Mouse (Mus musculus): ENCODE results near the gene Disc1.
A peak's percentile ranks its signal among the peaks of the same experiment; 100 is the strongest.

Gene Disc1

GRCm38 (mm10) chr8:125268181-125268705 is 214.2 kb downstream of the Disc1 start:
- DNase-seq (ENCODE audit: low spot score in 2 of 2): no peak

GRCm38 (mm10) chr8:125270292-125270691 is 216.3 kb downstream of the Disc1 start:
- no peak for DNase-seq (ENCODE audit: low spot score in 2 of 2)

GRCm38 (mm10) chr8:125271357-125271756 is 217.4 kb downstream of the Disc1 start:
- no peak for DNase-seq (ENCODE audit: low spot score in 2 of 2)

GRCm38 (mm10) chr8:125272089-125272866 is 218.3 kb downstream of the Disc1 start:
- no peak for DNase-seq (ENCODE audit: low spot score in 2 of 2)

DNA sequence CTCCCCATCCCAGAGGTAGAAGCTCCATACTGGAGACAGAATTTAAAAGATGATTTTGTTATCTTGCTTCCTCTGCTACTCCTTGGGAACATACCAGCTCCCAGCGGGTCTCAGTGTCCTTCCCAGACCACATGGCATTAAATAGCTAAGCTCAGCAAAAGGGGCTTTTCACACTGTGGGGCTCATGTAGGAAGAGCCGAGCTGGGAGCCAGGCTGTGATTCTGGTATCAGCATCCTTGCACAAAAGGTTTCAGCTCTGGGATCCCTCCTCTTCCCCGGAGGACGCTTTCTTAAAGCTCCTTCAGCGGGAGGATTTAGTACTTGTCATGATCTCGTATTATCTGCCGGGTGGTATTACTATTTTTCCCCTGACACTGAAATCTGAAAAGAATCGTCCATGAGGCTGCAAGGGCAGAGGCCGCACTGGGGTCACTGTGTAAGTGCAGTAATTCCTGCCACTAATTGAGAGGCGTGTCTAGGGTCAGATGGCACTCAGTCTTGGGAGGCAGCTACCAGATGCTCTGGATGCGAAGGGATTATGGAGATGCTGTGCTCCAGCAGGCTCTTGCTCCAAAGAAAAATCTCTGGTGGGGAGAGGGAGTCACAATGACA is 223.2 kb downstream of the Disc1 start:
- no peak for DNase-seq (ENCODE audit: low spot score in 2 of 2)

DNA sequence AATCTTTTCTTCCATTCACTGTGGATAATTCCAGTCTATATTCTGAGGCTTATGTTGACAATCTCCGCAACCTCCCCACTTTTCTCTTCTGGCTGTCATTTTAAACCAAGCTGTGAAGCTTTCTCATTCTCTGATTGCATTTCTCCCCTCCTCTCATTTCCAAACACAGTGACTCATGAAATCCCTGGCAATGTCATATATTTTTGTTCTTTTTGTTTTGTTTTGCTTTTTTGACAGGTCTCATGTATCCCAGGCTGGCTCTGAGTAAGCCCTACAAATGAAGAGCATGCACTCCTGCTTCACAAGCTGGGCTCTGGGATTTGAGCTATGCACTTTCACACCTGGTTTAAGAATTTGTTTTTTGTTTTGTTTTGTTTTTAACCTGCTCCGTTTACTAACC is 225.2 kb downstream of the Disc1 start:
- no peak for DNase-seq (ENCODE audit: low spot score in 2 of 2)

DNA sequence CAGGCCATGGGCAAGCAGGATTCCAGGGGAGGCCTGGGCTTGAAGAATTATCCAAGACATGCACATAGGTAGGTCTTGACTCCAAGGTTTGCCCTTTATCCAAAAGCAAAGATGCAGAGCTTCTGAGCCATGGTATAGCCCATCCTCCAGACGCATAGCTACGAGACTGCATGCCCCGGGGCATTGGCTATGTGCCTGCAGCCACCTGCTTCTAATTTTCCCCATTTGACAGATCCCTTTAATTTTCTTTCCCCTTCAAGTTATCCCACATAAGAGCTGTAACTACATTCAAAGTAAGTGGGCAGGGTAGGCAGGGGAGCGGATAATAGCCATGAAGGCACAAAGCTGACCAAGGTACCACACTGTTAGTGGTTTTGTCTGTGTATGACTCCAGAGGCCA is 225.9 kb downstream of the Disc1 start:
- no peak for DNase-seq (ENCODE audit: low spot score in 2 of 2)

- no peak for DNase-seq (ENCODE audit: low spot score in 2 of 2)
Measured at GRCm38 (mm10) chr8:125282531-125282930, 228.5 kb downstream of the Disc1 start.

DNA sequence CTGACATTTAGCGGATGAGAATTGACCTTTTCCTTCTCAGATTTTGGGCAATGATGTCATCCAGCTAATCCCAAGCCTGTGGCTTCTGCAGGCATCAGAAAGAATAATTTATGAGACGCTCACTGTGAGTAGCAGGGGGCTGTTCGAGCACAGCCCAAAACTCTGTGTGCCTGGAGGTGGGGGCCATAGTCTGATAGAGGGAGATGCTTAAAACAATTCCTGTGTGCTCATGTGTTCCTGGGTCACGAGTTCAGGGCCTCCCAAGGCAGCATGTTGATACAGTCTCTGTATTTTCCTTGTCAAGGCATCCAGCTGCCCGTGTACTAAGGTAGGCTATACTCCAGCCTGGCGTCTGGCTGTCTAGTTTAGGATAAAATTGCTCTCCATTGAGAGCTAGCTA is 229.5 kb downstream of the Disc1 start:
- DNase-seq (ENCODE audit: low spot score in 2 of 2): no peak

GRCm38 (mm10) chr8:125284875-125285274 is 230.9 kb downstream of the Disc1 start:
- DNase-seq (ENCODE audit: low spot score in 2 of 2): no peak

GRCm38 (mm10) chr8:125285391-125285790 is 231.4 kb downstream of the Disc1 start:
- DNase-seq (ENCODE audit: low spot score in 2 of 2): no peak

GRCm38 (mm10) chr8:125285966-125286681 is 232.1 kb downstream of the Disc1 start:
- DNase-seq (ENCODE audit: low spot score in 2 of 2): peak in 1 of 2 experiments; percentile 26

GRCm38 (mm10) chr8:125287311-125287710 is 233.3 kb downstream of the Disc1 start:
- no peak for DNase-seq (ENCODE audit: low spot score in 2 of 2)

DNA sequence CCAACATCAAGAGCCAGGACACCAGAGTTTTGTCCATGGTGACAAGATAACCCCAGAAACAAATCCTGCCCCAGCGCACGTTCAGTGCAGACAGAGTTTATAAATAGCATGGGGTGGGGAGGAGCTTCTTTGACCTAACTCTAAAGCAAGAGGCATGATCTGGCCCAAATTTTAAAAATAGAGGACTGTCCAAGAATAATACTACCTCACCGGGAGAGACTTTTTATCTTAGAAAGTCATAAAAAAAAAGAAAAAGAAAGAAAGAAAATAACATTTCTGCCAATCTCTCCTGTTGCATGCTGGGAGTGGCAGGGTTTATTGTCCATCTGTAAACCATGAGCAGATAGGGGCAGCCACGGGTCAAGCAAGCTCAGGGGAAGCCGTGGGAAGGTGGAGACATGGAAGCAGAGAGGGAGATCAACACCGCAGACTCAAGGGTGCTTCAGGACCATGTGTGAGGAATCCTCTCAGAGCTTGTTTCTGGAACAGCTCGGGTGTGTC is 233.9 kb downstream of the Disc1 start:
- DNase-seq (ENCODE audit: low spot score in 2 of 2): no peak

DNA sequence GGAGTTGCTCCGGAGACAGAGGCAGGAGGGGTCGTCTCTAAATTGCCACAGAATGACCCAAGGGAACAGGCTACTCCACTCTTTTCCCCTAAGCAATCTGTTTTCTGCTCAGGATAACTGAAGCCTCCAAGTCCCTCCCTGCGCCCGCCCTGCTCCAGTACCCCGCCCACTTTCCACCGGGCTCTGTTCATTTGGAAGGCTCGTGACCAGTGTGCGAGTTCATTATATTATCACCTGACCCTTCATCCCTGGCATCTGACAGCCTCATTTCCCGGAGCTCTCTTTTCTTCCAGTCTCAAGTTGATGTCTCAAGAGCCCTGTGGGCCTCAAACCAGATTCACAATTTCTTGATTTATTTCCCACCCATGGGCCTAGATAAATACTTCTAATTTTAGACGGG is 237.5 kb downstream of the Disc1 start:
- DNase-seq (ENCODE audit: low spot score in 2 of 2): no peak

GRCm38 (mm10) chr8:125291932-125292717 is 238.1 kb downstream of the Disc1 start:
- DNase-seq (ENCODE audit: low spot score in 2 of 2): no peak

DNA sequence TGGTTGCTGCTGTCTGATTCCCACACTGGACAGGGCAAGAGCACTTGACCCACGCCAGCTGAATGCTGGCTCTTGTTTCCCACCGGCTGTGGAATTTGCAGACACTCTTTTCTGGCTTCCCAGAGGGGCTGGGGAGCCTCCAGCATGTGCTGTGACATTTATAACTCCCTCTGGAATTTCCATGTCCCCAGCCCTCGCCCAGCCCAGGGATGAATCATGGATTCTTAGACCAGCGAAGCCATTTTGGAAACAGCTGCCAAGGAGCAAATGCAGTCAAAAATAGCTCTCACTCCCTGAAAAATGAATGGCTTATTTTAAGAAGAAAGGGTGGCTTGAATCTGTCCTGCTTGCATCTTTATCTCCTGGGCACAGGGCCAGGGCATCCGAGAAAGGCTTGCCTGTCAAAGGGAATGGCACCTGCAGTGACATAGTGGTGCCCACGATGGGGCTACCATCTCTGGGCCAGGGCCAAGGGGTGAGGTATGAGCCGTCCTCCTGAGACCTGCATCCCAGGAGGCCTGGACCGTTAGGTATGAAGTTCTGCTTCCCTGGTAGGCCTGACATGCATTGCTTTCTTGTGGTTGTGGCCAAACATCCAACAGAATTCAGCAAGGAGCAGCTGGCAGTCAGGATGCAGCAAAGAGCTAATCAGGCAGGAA is 239.1 kb downstream of the Disc1 start:
- peak; percentile 52 to 78 for DNase-seq (ENCODE audit: low spot score in 2 of 2)

- DNase-seq (ENCODE audit: low spot score in 2 of 2): no peak
Measured at GRCm38 (mm10) chr8:125299248-125299647, 245.3 kb downstream of the Disc1 start.

DNA sequence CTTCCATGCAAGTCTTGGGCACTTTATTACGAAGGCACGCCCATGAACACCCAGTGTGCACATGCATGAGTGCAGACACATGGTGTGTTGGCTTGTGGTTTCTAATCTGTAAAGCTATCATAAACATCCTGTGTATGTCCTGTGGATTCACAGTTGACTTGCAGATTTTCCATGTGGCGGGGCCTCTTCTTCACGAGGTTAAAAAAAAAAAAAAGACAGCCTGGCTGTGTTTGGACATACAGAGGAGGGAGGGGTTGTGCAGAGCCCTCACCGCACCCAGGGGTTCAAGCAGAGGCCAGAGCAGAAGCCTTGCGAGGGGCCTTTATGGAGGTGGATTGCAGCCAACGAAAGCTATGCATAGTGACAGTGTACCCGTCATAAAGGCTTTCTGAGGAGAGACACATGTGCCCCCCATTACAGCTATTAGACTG is 248.0 kb downstream of the Disc1 start:
- no peak for DNase-seq (ENCODE audit: low spot score in 2 of 2)

GRCm38 (mm10) chr8:125306665-125307064 is 252.7 kb downstream of the Disc1 start:
- DNase-seq (ENCODE audit: low spot score in 2 of 2): no peak

- DNase-seq (ENCODE audit: low spot score in 2 of 2): peak in 1 of 2 experiments; percentile 39
Measured at GRCm38 (mm10) chr8:125309985-125310384, 256.0 kb downstream of the Disc1 start.

Data from left cerebral cortex, adult 9 months (tissue).